Mouse (Mus musculus): ENCODE measurements around the gene Pcgf3.

GRCm38 (mm10) chr5:108423427-108423826 is 37.6 kb upstream of the Pcgf3 start:
- TF ChIP-seq CTCF (IDR thresholded peaks at IDR 0.05; ENCODE audit: borderline replicate concordance, control insufficient read depth, extremely low read depth, insufficient read depth, low read length, poor library complexity) (no peak), POLR2A (IDR thresholded peaks at IDR 0.05; ENCODE audit: control insufficient read depth, extremely low read depth, insufficient read depth, low read length, poor library complexity) (no peak)

Measured in thymus, adult 2 months (tissue).